Mouse (Mus musculus) lung, embryonic 16.5 days (tissue): ENCODE data around the gene Spata2l. TPM values are rescaled to one million over a fixed set of nuclear protein-coding genes. Genes with fewer than 3 reads are reported as not detected.
"Not testable (repeated sequence)": the region's sequence is repeated elsewhere in the genome, so short reads cannot be mapped to it uniquely, and the experiment has no call there.

Source experiments
- ATAC-seq: fragments of 200-750 bp; cut with Nextera tagmentation; 2 replicates; pipeline ENCODE4 v1.8.0; 2017; ENCODE audit warnings: low read depth, mild to moderate bottlenecking, moderate library complexity
- H3K27ac ChIP-seq: fragments of 300-500 bp; sonication (generic); 2 replicates; pipeline ENCODE4 v1.5.1; 2014; ENCODE audit warnings: mild to moderate bottlenecking, control low read depth, low read length
- H3K27me3 ChIP-seq: fragments of 300-500 bp; sonication (generic); 2 replicates; pipeline ENCODE4 v1.6.1; 2014; ENCODE audit warnings: low read depth, low read length, mixed read lengths; ENCODE audit not compliant: control insufficient read depth, insufficient read depth
- H3K36me3 ChIP-seq: fragments of 300-500 bp; sonication (generic); 2 replicates; pipeline ENCODE4 v1.6.1; 2014; ENCODE audit warnings: low read length; ENCODE audit not compliant: control insufficient read depth, insufficient read depth
- H3K4me1 ChIP-seq: fragments of 300-500 bp; sonication (generic); replicated peaks from 2 replicates; pipeline ENCODE4 v1.6.1; 2014; ENCODE audit warnings: low read length, mixed read lengths; ENCODE audit not compliant: control insufficient read depth, insufficient read depth
- H3K4me2 ChIP-seq: fragments of 300-500 bp; sonication (generic); 2 replicates; pipeline ENCODE4 v1.6.1; 2014; ENCODE audit warnings: low read depth, low read length, control low read depth
- H3K4me3 ChIP-seq: fragments of 300-500 bp; sonication (generic); 2 replicates; pipeline ENCODE4 v1.5.1; 2014; ENCODE audit warnings: mild to moderate bottlenecking, low read length, control low read depth
- H3K9ac ChIP-seq: fragments of 300-500 bp; sonication (generic); 2 replicates; pipeline ENCODE4 v1.6.1; 2014; ENCODE audit warnings: low read length, control low read depth
- H3K9me3 ChIP-seq: fragments of 300-500 bp; sonication (generic); 2 replicates; pipeline ENCODE4 v1.6.1; 2016; ENCODE audit warnings: low read length; ENCODE audit not compliant: control insufficient read depth
- WGBS: fragments of 180-500 bp; shearing (Covaris S2); extraction: QIAGEN DNeasy Blood & Tissue Kit; methylation state at CpG from one replicate; pipeline ENCODE4 v1.1.7; 2014; 5-methylcytosine and 5-hydroxymethylcytosine counted together
- polyA plus RNA-seq: library from polyadenylated mRNA; unstranded; fragments of >200 nt; fragmentation: Nextera tagmentation; extraction: Ambion mirVana; gene quantifications from 2 replicates; pipeline ENCODE4 v1.2.1, GENCODE M21; 2015

The Spata2l gene
- polyA plus RNA-seq, 1 experiment from 2014 or later: 5.8 TPM

DNA sequence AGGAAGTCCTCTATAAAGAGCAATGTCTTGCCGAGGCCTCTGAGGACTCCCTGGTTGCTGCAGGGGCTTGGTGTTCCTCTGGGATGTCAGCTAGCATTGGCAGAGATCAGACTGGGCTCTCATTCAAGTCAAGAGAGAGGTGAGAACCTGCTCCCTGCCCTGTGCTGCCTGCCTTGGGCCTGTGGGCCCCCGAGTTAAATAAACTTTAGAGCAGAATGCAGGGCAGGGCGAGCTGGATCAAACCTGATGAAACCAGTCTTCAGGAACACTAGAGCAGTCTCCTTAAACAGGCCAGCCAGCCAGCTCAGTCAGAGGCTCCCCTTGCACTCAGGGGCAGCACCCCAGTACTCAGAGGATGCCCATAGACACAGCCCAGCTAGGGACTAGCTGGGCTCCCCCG lies 35.9 kb upstream of the Spata2l start:
- WGBS: 64% methylated on average over 4 of the region's 4 CpGs
- no peaks in the 10 kb centered on the region for H3K27me3 ChIP-seq
- H3K27ac ChIP-seq: no peak overlapping the region
- H3K4me3 ChIP-seq: no peak overlapping the region
- H3K9me3 ChIP-seq: no peaks in the 10 kb centered on the region
- no peak overlapping the region for H3K9ac ChIP-seq
- H3K36me3 ChIP-seq: peaks cover 19% of the 10 kb centered on the region
- no peak for ATAC-seq
- H3K4me1 ChIP-seq: no peaks in the 10 kb centered on the region
- H3K4me2 ChIP-seq: no peak overlapping the region

DNA sequence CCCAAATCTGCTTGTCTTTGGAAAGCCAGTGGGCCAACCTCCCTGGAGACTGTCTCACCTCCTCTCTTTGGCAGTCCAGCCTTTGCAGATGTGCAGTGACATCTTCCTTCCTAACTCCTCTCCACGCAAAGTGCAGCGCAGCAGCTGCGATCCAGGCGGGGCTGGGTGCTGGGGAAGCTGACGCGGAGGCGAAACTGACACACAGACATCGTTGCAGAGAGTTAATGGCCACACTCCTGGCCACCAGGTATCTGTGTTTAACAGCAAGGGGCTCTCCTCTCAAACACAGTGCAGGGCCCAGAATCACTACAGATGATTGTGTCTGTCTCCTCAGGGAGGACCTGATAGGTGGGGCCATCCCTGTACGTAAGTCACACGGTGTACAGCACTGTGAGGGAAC lies 35.1 kb upstream of the Spata2l start:
- no peak overlapping the region for H3K9ac ChIP-seq

DNA sequence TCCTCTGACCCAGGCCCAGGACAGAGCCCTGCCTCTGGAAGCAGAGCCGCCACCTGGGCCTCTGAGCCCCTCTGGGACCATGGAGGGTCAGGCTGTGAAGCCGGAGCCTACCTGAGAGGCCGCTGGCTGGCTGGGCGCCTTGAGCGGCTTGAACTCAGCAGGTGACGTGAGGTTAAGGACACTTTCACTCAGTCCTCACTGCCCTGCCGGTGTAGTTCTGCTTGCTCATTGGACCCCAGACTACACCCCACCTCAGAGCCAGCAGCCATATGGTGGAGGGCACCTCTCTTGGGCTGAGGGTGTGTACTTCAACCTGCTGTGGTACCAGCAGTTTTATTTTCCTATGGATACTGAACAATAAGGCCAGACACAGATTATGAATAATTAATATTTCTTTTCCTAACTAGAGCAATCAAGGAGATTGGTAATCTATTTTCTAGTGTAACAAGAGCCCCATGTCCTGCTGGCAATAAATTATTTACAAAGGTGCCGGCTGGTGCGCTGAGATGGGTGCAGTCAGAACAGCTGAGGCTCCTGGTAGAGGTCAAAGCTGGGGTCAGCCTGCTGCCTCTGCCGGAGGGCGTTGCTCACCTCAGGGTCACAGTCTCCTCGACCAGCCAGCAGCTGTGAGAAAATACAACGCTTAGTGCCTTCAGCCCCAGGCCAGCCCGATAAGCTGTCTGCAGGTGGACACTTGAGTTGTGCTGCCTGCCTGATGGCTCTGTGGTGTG lies 32.1 kb upstream of the Spata2l start:
- 71% methylated on average over 14 of the region's 14 CpGs for WGBS
- no peaks in the 10 kb centered on the region for H3K4me1 ChIP-seq
- ATAC-seq: no peak

More for the DNA sequence above, 35.1 kb upstream of the Spata2l start:
- H3K27ac ChIP-seq: no peak overlapping the region
- no peaks in the 10 kb centered on the region for H3K4me1 ChIP-seq
- WGBS: 88% methylated on average over 10 of the region's 10 CpGs
- H3K36me3 ChIP-seq: peaks cover 26% of the 10 kb centered on the region
- H3K9me3 ChIP-seq: no peaks in the 10 kb centered on the region
- H3K4me3 ChIP-seq: no peak overlapping the region
- no peak for ATAC-seq
- H3K27me3 ChIP-seq: no peaks in the 10 kb centered on the region
- H3K4me2 ChIP-seq: no peak overlapping the region

DNA sequence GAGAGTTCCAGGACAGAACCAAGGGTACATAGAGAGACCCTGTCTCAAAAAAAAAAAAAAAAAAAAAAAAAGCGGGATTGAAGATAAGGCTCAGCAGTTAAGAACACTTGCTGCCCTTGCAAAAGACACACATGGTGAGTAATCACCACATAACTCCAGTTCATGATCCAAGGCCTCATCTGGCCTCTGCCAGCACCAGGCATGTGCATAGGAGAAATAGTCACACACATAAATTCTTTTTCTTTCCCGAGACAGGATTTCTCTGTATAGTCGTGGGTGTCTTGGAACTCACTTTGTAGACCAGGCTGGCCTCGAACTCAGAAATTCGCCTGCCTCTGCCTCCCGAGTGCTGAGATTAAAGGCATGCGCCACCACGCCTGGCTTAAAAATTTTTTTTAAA lies 21.6 kb upstream of the Spata2l start:
- not testable (repeated sequence) for H3K4me3 ChIP-seq, ATAC-seq
- H3K36me3 ChIP-seq: peaks cover 25% of the 10 kb centered on the region

More for the DNA sequence above, 32.1 kb upstream of the Spata2l start:
- Histone ChIP-seq H3K9ac (no peak overlapping the region), H3K9me3 (no peaks in the 10 kb centered on the region), H3K4me2 (no peak overlapping the region), H3K27me3 (no peaks in the 10 kb centered on the region), H3K4me3 (no peak overlapping the region), H3K27ac (no peak overlapping the region), H3K36me3 (peaks cover 45% of the 10 kb centered on the region)

DNA sequence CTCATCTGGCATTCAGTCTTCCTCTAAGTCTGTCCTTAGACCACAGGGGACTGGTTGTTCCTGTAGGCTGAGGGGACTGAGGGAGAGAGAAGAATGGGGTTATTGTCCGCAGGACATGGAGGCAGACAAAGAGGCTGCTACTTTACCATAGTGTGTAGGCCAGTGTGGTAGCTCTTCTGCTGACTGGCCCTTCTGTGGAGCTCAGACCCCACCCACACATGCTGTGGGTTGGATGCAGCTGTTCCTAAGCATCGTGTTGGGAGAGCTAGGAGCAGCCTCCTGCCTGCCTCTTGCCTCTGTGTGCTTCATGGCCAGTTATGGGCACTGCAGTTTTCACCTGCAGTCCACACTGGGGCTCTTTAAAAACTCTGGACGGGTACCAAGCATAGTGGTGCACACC lies 21.1 kb upstream of the Spata2l start:
- ATAC-seq: no peak
- 88% methylated on average over 3 of the region's 3 CpGs for WGBS
- peaks cover 23% of the 10 kb centered on the region for H3K36me3 ChIP-seq

More for the DNA sequence above, 21.6 kb upstream of the Spata2l start:
- not testable (repeated sequence) for H3K27ac ChIP-seq, H3K27me3 ChIP-seq, H3K9me3 ChIP-seq, H3K9ac ChIP-seq, H3K4me2 ChIP-seq
- 88% methylated on average over 8 of the region's 8 CpGs for WGBS
- peaks cover 18% of the 10 kb centered on the region for H3K4me1 ChIP-seq

DNA sequence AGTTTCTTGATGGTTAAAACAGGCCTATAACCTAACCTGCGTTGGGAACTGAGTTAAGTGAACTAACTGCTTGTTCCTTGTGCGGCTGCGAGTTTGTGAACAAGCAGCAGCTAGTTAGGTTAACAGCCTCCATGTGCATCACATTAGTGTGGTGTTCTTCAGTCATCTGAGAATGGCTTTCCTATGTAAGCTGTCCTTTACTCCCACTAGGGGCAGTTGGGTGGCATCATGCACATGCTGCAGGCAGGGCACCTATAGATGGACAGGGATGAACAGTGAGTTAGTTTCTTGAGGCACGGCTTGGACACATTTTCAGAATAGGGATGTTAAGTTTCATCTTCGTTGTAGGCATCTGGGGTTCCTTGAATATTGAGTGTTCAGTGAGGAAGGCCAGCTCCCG lies 19.1 kb upstream of the Spata2l start:
- Histone ChIP-seq H3K4me3 (peak overlapping the region; percentile 97), H3K27me3 (no peaks in the 10 kb centered on the region), H3K9me3 (no peaks in the 10 kb centered on the region), H3K9ac (peak overlapping the region; percentile 99), H3K4me1 (peaks cover 19% of the 10 kb centered on the region), H3K36me3 (peaks cover 16% of the 10 kb centered on the region), H3K4me2 (peak overlapping the region; percentile 90), H3K27ac (no peak overlapping the region)
- no peak for ATAC-seq
- 62% methylated on average over 6 of the region's 6 CpGs for WGBS

More for the DNA sequence above, 21.1 kb upstream of the Spata2l start:
- peaks cover 19% of the 10 kb centered on the region for H3K4me1 ChIP-seq
- no peaks in the 10 kb centered on the region for H3K27me3 ChIP-seq
- no peaks in the 10 kb centered on the region for H3K9me3 ChIP-seq
- no peak overlapping the region for H3K27ac ChIP-seq
- no peak overlapping the region for H3K4me3 ChIP-seq
- H3K9ac ChIP-seq: no peak overlapping the region
- H3K4me2 ChIP-seq: no peak overlapping the region

DNA sequence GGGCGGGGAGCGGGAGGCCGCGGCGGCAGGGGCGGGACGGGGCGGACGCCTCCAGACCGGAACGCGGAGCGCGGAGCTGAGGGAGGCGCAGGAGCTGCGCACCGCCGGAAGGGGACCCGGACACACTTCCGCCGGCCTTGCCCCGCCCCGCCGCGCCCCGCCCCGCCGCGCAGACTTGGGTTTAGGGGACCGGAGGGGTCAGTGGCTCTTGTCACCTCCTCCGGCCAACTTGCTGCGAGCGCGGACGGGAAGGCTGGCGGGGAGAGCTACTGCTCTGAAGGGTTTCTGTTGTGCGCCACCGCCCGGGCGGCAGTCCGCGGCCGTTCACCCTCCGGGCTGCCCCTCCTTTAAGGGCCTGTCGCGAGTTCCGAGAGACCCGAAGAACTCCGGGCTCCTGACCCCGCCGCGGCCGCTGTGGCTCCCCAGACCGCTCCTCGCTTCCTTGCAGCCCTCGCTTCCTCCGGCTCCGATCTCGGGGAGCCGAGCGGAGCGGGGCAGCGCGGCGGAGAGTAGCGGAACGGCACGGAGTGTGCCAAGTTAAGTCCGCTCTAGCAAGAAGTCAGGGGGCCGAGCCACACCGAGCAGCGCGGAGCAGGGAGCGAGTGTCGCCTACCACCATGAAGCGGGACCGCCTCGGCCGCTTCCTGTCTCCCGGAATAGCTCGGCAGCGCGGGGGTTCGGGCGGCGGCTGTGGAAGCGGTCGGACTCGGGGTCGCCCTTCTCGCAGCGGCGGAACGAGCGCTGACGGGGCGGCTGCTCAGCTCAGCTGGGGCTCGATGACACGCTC lies 18.3 kb upstream of the Spata2l start, which contains the start of the genes Zfp276 and Vps9d1:
TSS of gene Zfp276 (plus strand) at position 97 of the 787 bp plus-strand sequence.
TSS of gene Vps9d1 (minus strand) at position 250 of the 787 bp plus-strand sequence.
- peak; percentile 98 for ATAC-seq
- peak within 1 kb of the TSS; percentile 76 for H3K27ac ChIP-seq
- no peaks in the 10 kb centered on the region for H3K9me3 ChIP-seq
- peaks cover 19% of the 10 kb centered on the region for H3K4me1 ChIP-seq
- peaks cover 12% of the 10 kb centered on the region for H3K36me3 ChIP-seq
- H3K27me3 ChIP-seq: no peaks in the 10 kb centered on the region
- H3K4me3 ChIP-seq: peak within 1 kb of the TSS; percentile 97
- 0% methylated on average over 87 of the region's 99 CpGs for WGBS
- peak within 1 kb of the TSS; percentile 90 for H3K4me2 ChIP-seq
- H3K9ac ChIP-seq: peak within 1 kb of the TSS; percentile 99

DNA sequence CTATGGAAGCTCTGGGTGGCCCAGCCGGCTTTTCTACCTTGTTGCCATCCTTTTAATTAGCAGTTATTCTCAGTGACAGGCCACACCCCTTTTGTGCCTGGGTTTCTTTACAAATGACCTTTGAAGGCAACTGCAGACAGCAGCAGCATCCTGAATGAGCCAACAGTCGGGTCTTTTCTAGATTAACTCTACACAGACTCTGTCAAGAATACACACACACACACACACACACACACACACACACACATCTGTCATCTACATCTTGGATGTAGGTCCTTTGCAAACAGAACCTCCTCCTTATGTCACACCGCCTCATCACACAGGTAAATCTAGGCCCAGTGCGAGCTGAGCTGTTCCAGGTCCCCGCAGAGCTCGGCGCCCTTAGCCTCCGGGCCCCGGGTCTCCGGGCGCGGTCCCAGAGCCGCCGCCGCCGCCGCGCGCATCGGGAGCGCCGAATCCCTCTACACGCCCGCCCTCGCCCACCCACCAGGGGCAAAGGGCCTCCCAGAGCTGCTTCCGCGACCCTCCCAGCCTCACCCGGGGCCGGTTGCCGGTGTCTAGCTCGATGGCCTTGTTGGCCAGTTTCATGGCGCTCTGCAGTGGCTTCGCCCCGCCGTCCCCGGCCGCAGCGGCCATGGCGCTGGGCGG lies 17.5 kb upstream of the Spata2l start:
- ATAC-seq: peak; percentile 50
- H3K27ac ChIP-seq: peak overlapping the region; percentile 70
- peak overlapping the region; percentile 90 for H3K4me2 ChIP-seq
- peak overlapping the region; percentile 99 for H3K9ac ChIP-seq
- no peaks in the 10 kb centered on the region for H3K27me3 ChIP-seq
- peaks cover 19% of the 10 kb centered on the region for H3K4me1 ChIP-seq
- peak overlapping the region; percentile 97 for H3K4me3 ChIP-seq
- H3K9me3 ChIP-seq: no peaks in the 10 kb centered on the region
- peaks cover 8% of the 10 kb centered on the region for H3K36me3 ChIP-seq
- WGBS: 1% methylated on average over 34 of the region's 40 CpGs

DNA sequence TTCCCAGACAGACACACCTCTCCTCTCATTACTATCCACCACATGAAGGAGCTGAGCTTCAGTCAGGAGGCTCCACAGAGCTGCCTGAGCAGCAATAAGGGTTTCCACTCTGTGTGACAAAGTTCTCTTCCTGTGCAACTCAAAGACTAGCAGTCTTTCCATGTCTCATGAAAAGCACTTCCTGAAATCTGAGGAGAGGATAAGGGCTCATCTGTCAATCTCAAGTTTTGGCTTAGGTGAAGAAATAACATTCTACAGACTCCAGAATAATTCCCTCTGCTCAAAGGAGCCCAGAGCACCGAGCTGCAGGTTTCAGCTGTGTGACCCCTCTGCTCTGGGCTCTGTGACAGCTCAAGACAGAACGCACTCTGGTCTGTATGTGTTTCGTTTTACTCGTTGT lies 16.9 kb upstream of the Spata2l start:
- ATAC-seq: no peak

More for the DNA sequence above, 16.9 kb upstream of the Spata2l start:
- Histone ChIP-seq H3K9me3 (no peaks in the 10 kb centered on the region), H3K27me3 (no peaks in the 10 kb centered on the region), H3K4me2 (peak overlapping the region; percentile 90), H3K4me1 (peaks cover 19% of the 10 kb centered on the region), H3K9ac (peak overlapping the region; percentile 99; the same call in 1 of the 2 replicates), H3K36me3 (peaks cover 12% of the 10 kb centered on the region), H3K27ac (no peak overlapping the region), H3K4me3 (peak overlapping the region; percentile 97)
- 39% methylated on average over 4 of the region's 4 CpGs for WGBS
